Mouse (Mus musculus) left cerebral cortex, postnatal 14 days (tissue): ENCODE measurements around the gene Bpifb9a. TPM values are rescaled to one million over a fixed set of nuclear protein-coding genes. Genes with fewer than 3 reads are reported as not detected.
"Not testable (repeated sequence)": the region's sequence is repeated elsewhere in the genome, so short reads cannot be mapped to it uniquely, and the experiment has no call there.

Experiments used
- DNase-seq, 2 experiments: peaks; one replicate each; pipeline ENCODE4 v3.0.0; 2021 to 2022; ENCODE audit warnings: low spot score in 2 of 2, mixed read lengths in 1 of 2
- intact Hi-C: fragments of 180-260 bp; cut with DNase I; formaldehyde crosslinking; loops from one replicate; pipeline ENCODE4 v1.15.1; 2025
- total RNA-seq, 2 experiments: library from RNA; stranded (reverse); gene quantifications; 2 replicates each; pipeline ENCODE4 v1.2.3; 2021

Bpifb9a gene
- total RNA-seq, 2 experiments from 2014 or later: not detected

DNA sequence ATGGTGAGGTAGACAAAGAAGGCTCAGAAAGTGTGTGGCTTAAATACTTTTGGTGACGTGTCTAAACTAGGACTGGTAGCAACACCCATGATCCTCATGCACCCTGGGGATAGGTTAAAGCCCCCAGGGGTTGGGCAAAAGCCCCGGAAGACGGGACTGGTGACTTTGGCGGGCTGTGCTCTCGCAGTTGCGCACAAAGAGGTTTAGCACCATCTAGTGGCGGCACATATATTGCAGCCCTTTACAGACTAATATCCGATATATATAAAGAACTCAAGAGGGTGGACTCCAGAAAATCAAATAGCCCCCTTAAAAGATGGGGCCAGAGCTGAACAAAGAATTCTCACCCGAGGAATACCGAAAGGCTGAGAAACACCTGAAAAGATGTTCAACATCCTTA is 37.1 kb downstream of the Bpifb9a start:
- intact Hi-C loops: loop anchor here (5.0 kb wide), 1 partner anchor 82 kb away; no protein-coding TSS in a partner anchor

DNA sequence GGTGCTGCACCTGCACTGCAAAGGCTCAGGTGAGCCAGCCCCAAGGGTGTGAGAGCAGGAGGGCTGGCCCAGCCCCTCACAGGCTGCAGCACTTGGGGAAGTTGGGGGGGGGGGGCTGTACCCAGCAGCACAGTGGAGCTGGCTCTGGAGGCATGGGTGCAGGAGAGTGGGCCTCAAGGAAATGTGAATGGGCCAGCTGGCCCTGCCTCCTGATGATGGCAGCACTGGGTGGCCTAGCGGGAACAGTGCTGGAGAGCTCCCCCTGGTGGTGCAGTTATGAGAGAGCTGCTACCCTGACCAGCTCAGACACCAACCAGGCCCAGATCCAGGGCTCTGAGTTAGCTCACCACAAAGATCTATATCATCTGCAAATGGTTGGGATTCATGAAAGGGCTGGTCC is 42.8 kb downstream of the Bpifb9a start:
- intact Hi-C loops: no loop called here
- peak; percentile 36 to 64 for DNase-seq

More for the DNA sequence above, 37.1 kb downstream of the Bpifb9a start:
- peak; percentile 19 to 53 for DNase-seq

DNA sequence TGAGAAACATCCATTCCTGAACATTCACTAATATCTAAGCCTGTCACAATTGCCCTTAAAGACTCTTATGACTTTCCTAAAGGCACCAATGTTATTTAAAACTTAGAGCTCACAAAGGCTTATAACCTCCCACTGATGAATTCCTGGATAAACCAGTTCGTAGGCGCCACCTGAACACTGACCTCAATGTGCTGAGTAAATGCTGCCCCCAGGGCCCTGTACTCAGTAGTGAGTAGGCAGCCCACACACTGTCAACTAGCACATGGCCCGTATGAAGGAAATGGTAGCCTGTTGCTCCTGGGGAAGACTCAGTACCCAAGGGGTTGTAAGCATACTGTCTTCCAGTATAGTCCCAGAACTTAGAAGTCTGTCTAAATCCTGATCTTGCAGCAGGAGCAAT is 44.1 kb downstream of the Bpifb9a start:
- no peak for DNase-seq
- intact Hi-C loops: no loop called here

DNA sequence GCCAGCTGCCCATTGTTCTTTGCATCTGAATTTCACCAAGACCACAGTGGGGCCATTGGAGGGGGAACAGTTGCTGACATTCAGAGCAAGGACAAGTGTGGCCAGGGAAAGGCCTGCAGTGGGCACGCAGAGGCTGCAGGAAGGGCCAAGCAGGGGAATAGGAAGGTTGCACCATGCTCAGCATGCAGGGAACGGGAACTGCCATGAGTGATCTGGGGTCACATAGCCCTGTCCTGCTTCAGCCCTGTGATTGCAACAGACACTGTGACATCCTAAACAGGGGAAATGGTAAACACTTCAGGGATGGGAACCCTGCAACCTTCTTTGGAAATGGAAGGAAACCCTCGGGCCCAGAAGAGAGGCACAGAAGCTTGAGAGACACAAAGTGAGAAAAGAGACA is 47.0 kb downstream of the Bpifb9a start:
- DNase-seq, intact Hi-C loops: not testable (repeated sequence)

DNA sequence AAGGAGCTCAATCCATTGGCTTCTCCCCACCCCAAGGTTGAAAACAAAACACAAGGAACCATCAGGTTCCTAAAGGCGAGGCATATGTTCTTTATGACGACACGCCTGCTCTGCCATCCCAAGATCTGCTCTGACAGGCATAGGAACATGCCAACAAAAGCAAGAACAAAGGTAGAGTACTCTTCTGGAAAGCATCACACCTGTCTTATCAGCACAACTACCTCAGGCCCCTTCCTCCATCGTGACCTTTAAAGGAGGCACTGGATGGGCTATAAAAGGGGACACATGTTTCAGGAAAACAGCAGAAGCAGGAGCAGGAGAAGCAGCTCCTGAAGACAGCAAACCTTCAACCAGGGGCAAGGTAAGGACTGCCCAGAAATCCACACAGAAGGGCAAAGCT is 49.3 kb downstream of the Bpifb9a start, which contains the start of gene Bpifb9b:
Gene Bpifb9b, plus strand, starts transcription at position 301 of the 400 bp plus-strand sequence.
- not testable (repeated sequence) for DNase-seq
- intact Hi-C loops: loop anchor here (2.0 kb wide), 1 partner anchor 48 kb away; no protein-coding TSS in a partner anchor

DNA sequence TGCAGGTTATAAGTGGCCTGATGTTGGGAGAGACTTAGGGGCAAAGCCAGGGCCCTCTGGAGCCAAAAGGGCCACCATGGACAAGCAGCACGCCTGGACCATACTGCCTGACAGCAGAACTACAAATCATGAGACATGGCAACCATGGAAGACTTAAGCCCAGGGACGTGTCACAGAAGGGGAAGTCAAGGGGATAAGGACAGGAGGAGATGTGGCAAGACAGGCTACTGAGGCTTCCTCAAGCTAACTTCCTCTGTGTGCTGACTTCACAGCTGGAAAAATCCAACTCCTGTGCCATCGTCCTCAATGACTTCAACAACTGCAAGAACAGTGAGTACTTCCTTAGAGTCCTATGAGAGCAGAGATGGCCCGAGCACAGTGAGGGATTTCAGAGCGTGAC is 56.1 kb downstream of the Bpifb9a start:
- intact Hi-C loops, DNase-seq: not testable (repeated sequence)

Other genes with a start within 250 kb of the Bpifb9a start
- not detected for gene Bpifa2, start 249.6 kb upstream of the Bpifb9a start, total RNA-seq
- not detected for gene Bpifa3, start 127.5 kb upstream of the Bpifb9a start, total RNA-seq
- gene Bpifa1, start 115.0 kb upstream of the Bpifb9a start, total RNA-seq: not detected
- gene Bpifa5, start 95.2 kb upstream of the Bpifb9a start, total RNA-seq: not detected
- under 1 TPM; 0.27 to 0.37 TPM for gene Bpifb1, start 67.0 kb upstream of the Bpifb9a start, total RNA-seq
- not detected for gene Bpifb5, start 34.1 kb upstream of the Bpifb9a start, total RNA-seq
- gene Bpifb9b, start 49.4 kb downstream of the Bpifb9a start, total RNA-seq: not detected
- 10 to 100 TPM; 11.8 to 13.5 TPM for gene Cdk5rap1, start 115.2 kb downstream of the Bpifb9a start, total RNA-seq
- gene Snta1, start 150.2 kb downstream of the Bpifb9a start, total RNA-seq: 10 to 100 TPM; 31.4 to 31.9 TPM
- 10 to 100 TPM; 40.5 to 52.0 TPM for gene Cbfa2t2, start 178.6 kb downstream of the Bpifb9a start, total RNA-seq